In genomic region chr8:107489086-107489485, GRCm38 (mm10) we compare ENCODE assay signal across 11 mouse cellular contexts. TPM values are rescaled to one million over a fixed set of nuclear protein-coding genes. Genes with fewer than 3 reads are reported as not detected.
A peak's percentile ranks its signal among the peaks of the same experiment; 100 is the strongest.
DNase-seq lines count a peak whose midpoint lies in the region; ATAC-seq lines count a peak whose summit lies in the region.
"Had no signal": no experiment of that assay in that cellular context is flagged by ENCODE, and none has a peak within 500 bp of the region (broad histone marks: within the 10 kb centered on the region; RNA-seq: fewer than 3 reads in every experiment).

No protein-coding gene starts in this region.

- 64% methylated on average over 4 of the region's 4 CpGs for WGBS in kidney, embryonic 15.5 days
- WGBS in embryonic facial prominence, embryonic 10.5 days, result 85% methylated on average over 4 of the region's 4 CpGs
- WGBS in liver, embryonic 15.5 days (ENCODE audit: insufficient replicate concordance), result 21% methylated on average over 4 of the region's 4 CpGs
- 88% methylated on average over 4 of the region's 4 CpGs for WGBS in forebrain, embryonic 10.5 days

- peak overlapping the region; percentile 42; the same call in 1 of the 2 replicates for H3K27ac ChIP-seq in kidney, embryonic 15.5 days
- H3K27ac ChIP-seq in embryonic facial prominence, embryonic 10.5 days (replicated peaks), result peak overlapping the region; percentile 40; the same call in 1 of the 2 replicates
- 0 out of 2 replicates have a peak overlapping the region, but pooled peaks have one; percentile 12 for H3K27ac ChIP-seq in liver, embryonic 15.5 days (replicated peaks)
- H3K27ac ChIP-seq in forebrain, embryonic 10.5 days, result no peak overlapping the region
- H3K27ac ChIP-seq: midbrain, embryonic 15.5 days had no signal

- no peaks in the 10 kb centered on the region for H3K9me3 ChIP-seq in kidney, embryonic 15.5 days (replicated peaks)
- H3K9me3 ChIP-seq in embryonic facial prominence, embryonic 10.5 days, result no peaks in the 10 kb centered on the region
- no peaks in the 10 kb centered on the region for H3K9me3 ChIP-seq in liver, embryonic 15.5 days (replicated peaks)
- H3K9me3 ChIP-seq in forebrain, embryonic 10.5 days, result no peaks in the 10 kb centered on the region
- H3K9me3 ChIP-seq: midbrain, embryonic 15.5 days had no signal

- H3K4me1 ChIP-seq in kidney, embryonic 15.5 days, result peaks cover 28% of the 10 kb centered on the region
- H3K4me1 ChIP-seq in embryonic facial prominence, embryonic 10.5 days, result peaks cover 21% of the 10 kb centered on the region
- peaks cover 19% of the 10 kb centered on the region for H3K4me1 ChIP-seq in liver, embryonic 15.5 days (replicated peaks)
- 0 out of 2 replicates have a peak, but pooled peaks cover 5% of the 10 kb centered on the region for H3K4me1 ChIP-seq in forebrain, embryonic 10.5 days
- H3K4me1 ChIP-seq: midbrain, embryonic 15.5 days had no signal

- H3K36me3 ChIP-seq in kidney, embryonic 15.5 days, result peaks cover 9% of the 10 kb centered on the region; the same call in 1 of the 2 replicates
- peaks cover 23% of the 10 kb centered on the region for H3K36me3 ChIP-seq in embryonic facial prominence, embryonic 10.5 days (replicated peaks)
- peaks cover 21% of the 10 kb centered on the region for H3K36me3 ChIP-seq in liver, embryonic 15.5 days (replicated peaks)
- peaks cover 17% of the 10 kb centered on the region for H3K36me3 ChIP-seq in forebrain, embryonic 10.5 days (replicated peaks)

- peak; percentile 15 for DNase-seq in adrenal gland, adult 2 months
- DNase-seq in adrenal gland, postnatal 4 days (ENCODE audit: low spot score in 2 of 2), result no peak
- no peak for DNase-seq in kidney, postnatal 25 days
- DNase-seq in embryonic facial prominence, embryonic 10.5 days (ENCODE audit: low spot score), result no peak
- DNase-seq in forebrain, embryonic 10.5 days (ENCODE audit: extremely low spot score, low spot score), result no peak
- DNase-seq in right cerebral cortex, postnatal 36 days (ENCODE audit: low spot score in 2 of 2), result no peak
- DNase-seq: cerebellum, postnatal 36 days; forebrain, postnatal 0 days had no signal

- no peak overlapping the region for H3K4me3 ChIP-seq in kidney, embryonic 15.5 days (replicated peaks)
- H3K4me3 ChIP-seq in embryonic facial prominence, embryonic 10.5 days, result no peak overlapping the region
- H3K4me3 ChIP-seq in liver, embryonic 15.5 days (replicated peaks), result no peak overlapping the region
- H3K4me3 ChIP-seq in forebrain, embryonic 10.5 days, result no peak overlapping the region
- H3K4me3 ChIP-seq: midbrain, embryonic 15.5 days had no signal

- ATAC-seq in kidney, embryonic 15.5 days (replicated peaks; ENCODE audit: low FRiP score), result no peak
- ATAC-seq in liver, embryonic 15.5 days (ENCODE audit: insufficient read depth), result peak; percentile 41; the same call in 1 of the 2 replicates
- ATAC-seq: midbrain, embryonic 15.5 days had no signal

- H3K9ac ChIP-seq in kidney, embryonic 15.5 days, result no peak overlapping the region
- H3K9ac ChIP-seq in liver, embryonic 15.5 days, result no peak overlapping the region
- H3K9ac ChIP-seq: forebrain, postnatal 0 days; midbrain, embryonic 15.5 days had no signal

- no peak overlapping the region for H3K4me2 ChIP-seq in kidney, embryonic 15.5 days
- H3K4me2 ChIP-seq in liver, embryonic 15.5 days, result no peak overlapping the region
- H3K4me2 ChIP-seq: midbrain, embryonic 15.5 days had no signal

- no peaks in the 10 kb centered on the region for H3K27me3 ChIP-seq in kidney, embryonic 15.5 days
- H3K27me3 ChIP-seq in embryonic facial prominence, embryonic 10.5 days (replicated peaks; ENCODE audit: low read depth, poor library complexity, severe bottlenecking), result no peaks in the 10 kb centered on the region
- no peaks in the 10 kb centered on the region for H3K27me3 ChIP-seq in liver, embryonic 15.5 days
- no peaks in the 10 kb centered on the region for H3K27me3 ChIP-seq in forebrain, embryonic 10.5 days (ENCODE audit: poor library complexity, severe bottlenecking)
- H3K27me3 ChIP-seq: midbrain, embryonic 15.5 days had no signal

RNA-seq across cellular contexts. Expression of gene Wwp2, which starts 52.9 kb away (rescaled TPM):
- 10 to 100 TPM; 30.8 to 34.5 TPM for total RNA-seq in adrenal gland, adult 2 months (2021)
- polyA plus RNA-seq in adrenal gland, adult 2 months (2012; rRNA removed), result 20.3 and 22.2 TPM in 2 replicates
- total RNA-seq in adrenal gland, postnatal 4 days (2021), result 10 to 100 TPM; 53.9 to 57.8 TPM
- polyA plus RNA-seq in kidney, embryonic 15.5 days (2015; fragmentation: Nextera tagmentation; extraction: Ambion mirVana), result 42.0 and 50.4 TPM in 2 replicates
- 62.2 and 67.5 TPM in 2 replicates for polyA plus RNA-seq in embryonic facial prominence, embryonic 10.5 days (2016; fragmentation: Nextera tagmentation; extraction: Ambion mirVana)
- 29.7 and 32.3 TPM in 2 replicates for polyA plus RNA-seq in liver, embryonic 15.5 days (2015; fragmentation: Nextera tagmentation; extraction: Ambion mirVana)
- polyA plus RNA-seq in forebrain, embryonic 10.5 days (2016; fragmentation: Nextera tagmentation; extraction: Ambion mirVana), result 56.8 and 57.9 TPM in 2 replicates
